Mouse (Mus musculus) embryonic facial prominence, embryonic 12.5 days (tissue): Measurements from ENCODE around the gene Stx5a. TPM values are rescaled to one million over a fixed set of nuclear protein-coding genes. Genes with fewer than 3 reads are reported as not detected.

Experiments used
- ATAC-seq: fragments of 200-750 bp; cut with Nextera tagmentation; 2 replicates; pipeline ENCODE4 v1.8.0; 2017; ENCODE audit not compliant: insufficient number of reproducible peaks, insufficient read depth, low FRiP score, low TSS enrichment
- H3K27ac ChIP-seq: fragments of 300-500 bp; sonication (generic); 2 replicates; pipeline ENCODE4 v1.5.1; 2016; ENCODE audit warnings: mild to moderate bottlenecking
- H3K27me3 ChIP-seq: fragments of 300-500 bp; sonication (generic); 2 replicates; pipeline ENCODE4 v1.6.1; 2016; ENCODE audit warnings: mild to moderate bottlenecking, moderate library complexity
- H3K36me3 ChIP-seq: fragments of 300-500 bp; sonication (generic); 2 replicates; pipeline ENCODE4 v1.6.1; 2016; ENCODE audit warnings: mild to moderate bottlenecking
- H3K4me1 ChIP-seq: fragments of 300-500 bp; sonication (generic); 2 replicates; pipeline ENCODE4 v1.6.1; 2016
- H3K4me2 ChIP-seq: fragments of 300-500 bp; sonication (generic); replicated peaks from 2 replicates; pipeline ENCODE4 v1.6.1; 2016; ENCODE audit warnings: mild to moderate bottlenecking, moderate library complexity
- H3K4me3 ChIP-seq: fragments of 300-500 bp; sonication (generic); 2 replicates; pipeline ENCODE4 v1.5.1; 2016; ENCODE audit warnings: mild to moderate bottlenecking
- H3K9ac ChIP-seq: fragments of 300-500 bp; sonication (generic); 2 replicates; pipeline ENCODE4 v1.6.1; 2016; ENCODE audit warnings: mild to moderate bottlenecking, moderate library complexity
- H3K9me3 ChIP-seq: fragments of 300-500 bp; sonication (generic); 2 replicates; pipeline ENCODE4 v1.6.1; 2016; ENCODE audit warnings: mild to moderate bottlenecking, moderate library complexity
- WGBS: fragments of 180-500 bp; shearing (Covaris S2); methylation state at CpG from one replicate; pipeline ENCODE4 v1.1.7; 2016; 5-methylcytosine and 5-hydroxymethylcytosine counted together
- polyA plus RNA-seq: library from polyadenylated mRNA; unstranded; fragments of >200 nt; fragmentation: Nextera tagmentation; extraction: Ambion mirVana; gene quantifications from 2 replicates; pipeline ENCODE4 v1.2.1, GENCODE M21; 2016

Stx5a gene
- polyA plus RNA-seq, 1 experiment from 2014 or later: 165 TPM

GRCm38 (mm10) chr19:8711506-8711905, 29.7 kb upstream of the Stx5a start:
- 77% methylated on average over 4 of the region's 4 CpGs for WGBS
- Histone ChIP-seq H3K4me3 (peak overlapping the region; percentile 86), H3K9me3 (no peaks in the 10 kb centered on the region), H3K4me2 (peak overlapping the region; percentile 68), H3K27ac (peak overlapping the region; percentile 26; the same call in 1 of the 2 replicates), H3K27me3 (no peaks in the 10 kb centered on the region), H3K9ac (no peak overlapping the region), H3K36me3 (peaks cover 53% of the 10 kb centered on the region), H3K4me1 (peaks cover 22% of the 10 kb centered on the region)
- ATAC-seq: no peak

GRCm38 (mm10) chr19:8711949-8712869, 29.0 kb upstream of the Stx5a start:
- Histone ChIP-seq H3K4me2 (peak overlapping the region; percentile 68), H3K4me3 (peak overlapping the region; percentile 86), H3K4me1 (peaks cover 22% of the 10 kb centered on the region), H3K36me3 (peaks cover 47% of the 10 kb centered on the region), H3K9ac (peak overlapping the region; percentile 92), H3K27me3 (no peaks in the 10 kb centered on the region), H3K9me3 (no peaks in the 10 kb centered on the region), H3K27ac (peak overlapping the region; percentile 93)
- WGBS: 55% methylated on average over 10 of the region's 10 CpGs
- no peak for ATAC-seq

GRCm38 (mm10) chr19:8712870-8713305, 28.3 kb upstream of the Stx5a start:
- Histone ChIP-seq H3K9ac (peak overlapping the region; percentile 92), H3K27me3 (no peaks in the 10 kb centered on the region), H3K9me3 (no peaks in the 10 kb centered on the region), H3K4me1 (peaks cover 22% of the 10 kb centered on the region), H3K4me3 (peak overlapping the region; percentile 86), H3K27ac (peak overlapping the region; percentile 93), H3K36me3 (peaks cover 40% of the 10 kb centered on the region), H3K4me2 (peak overlapping the region; percentile 68)
- WGBS: under 1% methylated on average over 13 of the region's 13 CpGs
- peak; percentile 52; the same call in 1 of the 2 replicates for ATAC-seq

- under 1% methylated on average over 51 of the region's 51 CpGs for WGBS
- H3K4me1 ChIP-seq: peaks cover 22% of the 10 kb centered on the region
- H3K4me3 ChIP-seq: peak overlapping the region; percentile 86
- peak overlapping the region; percentile 68 for H3K4me2 ChIP-seq
- peak overlapping the region; percentile 92 for H3K9ac ChIP-seq
- peaks cover 34% of the 10 kb centered on the region for H3K36me3 ChIP-seq
- H3K27ac ChIP-seq: peak overlapping the region; percentile 93
- no peaks in the 10 kb centered on the region for H3K27me3 ChIP-seq
- peak; percentile 93 for ATAC-seq
- H3K9me3 ChIP-seq: no peaks in the 10 kb centered on the region
Measured at GRCm38 (mm10) chr19:8713306-8713996, 27.8 kb upstream of the Stx5a start.

- no peaks in the 10 kb centered on the region for H3K9me3 ChIP-seq
- peaks cover 22% of the 10 kb centered on the region for H3K4me1 ChIP-seq
- H3K27ac ChIP-seq: peak overlapping the region; percentile 93
- H3K27me3 ChIP-seq: no peaks in the 10 kb centered on the region
- WGBS: 8% methylated on average over 13 of the region's 13 CpGs
- ATAC-seq: 0 out of 2 replicates have a peak, but pooled peaks have one; percentile 3
- H3K4me3 ChIP-seq: peak overlapping the region; percentile 86
- peak overlapping the region; percentile 68 for H3K4me2 ChIP-seq
- H3K36me3 ChIP-seq: peaks cover 27% of the 10 kb centered on the region
- H3K9ac ChIP-seq: peak overlapping the region; percentile 92
Measured at GRCm38 (mm10) chr19:8713997-8714652, 27.1 kb upstream of the Stx5a start.

GRCm38 (mm10) chr19:8714653-8715481, 26.3 kb upstream of the Stx5a start:
- ATAC-seq: no peak
- 76% methylated on average over 10 of the region's 10 CpGs for WGBS
- no peaks in the 10 kb centered on the region for H3K27me3 ChIP-seq
- no peak overlapping the region; the same call in 1 of the 2 replicates for H3K4me2 ChIP-seq
- peaks cover 22% of the 10 kb centered on the region for H3K4me1 ChIP-seq
- peaks cover 20% of the 10 kb centered on the region for H3K36me3 ChIP-seq
- H3K4me3 ChIP-seq: no peak overlapping the region
- no peak overlapping the region for H3K27ac ChIP-seq
- H3K9me3 ChIP-seq: 0 out of 2 replicates have a peak, but pooled peaks cover 2% of the 10 kb centered on the region
- H3K9ac ChIP-seq: no peak overlapping the region

GRCm38 (mm10) chr19:8715868-8716766, 25.1 kb upstream of the Stx5a start:
- Histone ChIP-seq H3K36me3 (0 out of 2 replicates have a peak, but pooled peaks cover 9% of the 10 kb centered on the region), H3K4me1 (peaks cover 13% of the 10 kb centered on the region), H3K4me2 (no peak overlapping the region), H3K4me3 (no peak overlapping the region), H3K9ac (no peak overlapping the region), H3K9me3 (0 out of 2 replicates have a peak, but pooled peaks cover 3% of the 10 kb centered on the region), H3K27ac (no peak overlapping the region), H3K27me3 (no peaks in the 10 kb centered on the region)
- WGBS: 71% methylated on average over 10 of the region's 10 CpGs
- no peak for ATAC-seq

GRCm38 (mm10) chr19:8716767-8717475, 24.3 kb upstream of the Stx5a start:
- no peak for ATAC-seq

GRCm38 (mm10) chr19:8718357-8718756, 22.9 kb upstream of the Stx5a start:
- Histone ChIP-seq H3K27me3 (no peaks in the 10 kb centered on the region), H3K27ac (no peak overlapping the region), H3K9me3 (0 out of 2 replicates have a peak, but pooled peaks cover 3% of the 10 kb centered on the region), H3K4me1 (peaks cover 10% of the 10 kb centered on the region), H3K4me2 (no peak overlapping the region), H3K9ac (no peak overlapping the region), H3K36me3 (no peaks in the 10 kb centered on the region), H3K4me3 (no peak overlapping the region)
- ATAC-seq: no peak
- WGBS: 68% methylated on average over 3 of the region's 3 CpGs

More at GRCm38 (mm10) chr19:8716767-8717475, 24.3 kb upstream of the Stx5a start:
- H3K9ac ChIP-seq: no peak overlapping the region
- H3K9me3 ChIP-seq: 0 out of 2 replicates have a peak, but pooled peaks cover 3% of the 10 kb centered on the region
- peaks cover 9% of the 10 kb centered on the region for H3K4me1 ChIP-seq
- H3K27ac ChIP-seq: no peak overlapping the region
- no peaks in the 10 kb centered on the region for H3K27me3 ChIP-seq
- H3K36me3 ChIP-seq: 0 out of 2 replicates have a peak, but pooled peaks cover 2% of the 10 kb centered on the region
- no peak overlapping the region for H3K4me2 ChIP-seq
- WGBS: 80% methylated on average over 8 of the region's 10 CpGs
- no peak overlapping the region for H3K4me3 ChIP-seq
